Mouse (Mus musculus): ENCODE measurements at regions not wholly inside any gene's neighbourhood (a gene's known extent, or its start where the extent isn't known, plus 50 kb on each side); places are given as distances from the start of the nearest gene placed in this dataset.
A peak's percentile ranks its signal among the peaks of the same experiment; 100 is the strongest.

DNA sequence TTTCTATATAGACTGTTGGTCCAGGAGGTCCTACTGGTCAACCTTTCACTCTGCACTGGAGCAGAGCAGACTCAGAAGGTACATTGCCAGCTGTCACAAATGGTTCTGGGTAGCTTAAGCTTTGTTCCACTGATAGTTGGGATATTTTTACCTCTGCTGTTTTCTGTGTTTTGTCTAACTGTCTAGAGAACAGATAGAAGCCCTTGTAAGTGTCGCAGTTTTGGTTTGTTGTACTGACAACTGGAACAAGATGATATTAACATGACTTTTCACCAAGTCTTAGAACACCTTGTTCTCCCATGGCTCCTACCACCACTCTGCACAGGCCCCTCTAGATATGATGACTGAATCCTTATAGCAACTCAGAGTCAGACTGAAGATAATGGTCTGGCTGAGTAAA is 199.9 kb upstream of the Trib2 start:
- DNase-seq (ENCODE audit: low spot score), result no peak

DNA sequence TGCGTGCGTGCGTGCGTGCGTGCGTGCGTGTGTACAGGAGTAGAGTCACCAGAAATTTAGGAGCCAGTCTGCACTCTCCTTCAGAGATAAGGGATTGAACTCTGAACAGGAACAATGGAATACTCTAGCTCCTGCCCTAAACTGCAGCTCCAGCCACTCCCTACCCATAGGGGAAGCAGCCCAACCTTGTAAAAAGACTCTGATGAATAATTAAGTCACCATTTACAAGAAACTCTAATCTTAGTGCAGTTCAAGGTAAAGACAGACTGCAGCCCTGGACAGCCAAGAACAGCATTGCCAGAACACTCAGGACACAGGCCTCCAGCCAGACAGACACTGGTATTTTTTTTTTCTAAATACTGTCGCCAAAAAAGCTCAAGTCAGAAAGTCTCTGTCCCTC is 198.9 kb upstream of the Trib2 start:
- no peak for DNase-seq (ENCODE audit: low spot score)

DNA sequence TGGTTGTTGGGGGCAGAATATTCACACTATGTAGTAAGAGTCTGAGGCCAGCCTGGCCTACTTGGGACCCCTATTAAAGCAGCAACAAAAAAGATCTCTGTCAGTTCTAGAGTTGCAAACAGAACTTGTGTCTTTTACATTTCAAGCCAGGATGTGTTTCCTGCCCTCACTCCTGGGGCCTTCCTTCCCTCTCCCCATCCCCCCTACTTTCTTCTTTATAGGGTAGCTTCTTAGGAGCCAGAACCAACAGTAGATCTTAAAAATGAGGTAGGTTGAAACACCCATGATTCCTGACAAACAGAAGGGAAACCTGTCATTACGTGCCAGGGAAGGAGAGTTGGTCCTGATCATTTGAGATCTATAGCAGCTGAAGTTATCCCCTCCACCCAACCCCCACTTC is 198.0 kb upstream of the Trib2 start:
- no peak for DNase-seq (ENCODE audit: low spot score)

DNA sequence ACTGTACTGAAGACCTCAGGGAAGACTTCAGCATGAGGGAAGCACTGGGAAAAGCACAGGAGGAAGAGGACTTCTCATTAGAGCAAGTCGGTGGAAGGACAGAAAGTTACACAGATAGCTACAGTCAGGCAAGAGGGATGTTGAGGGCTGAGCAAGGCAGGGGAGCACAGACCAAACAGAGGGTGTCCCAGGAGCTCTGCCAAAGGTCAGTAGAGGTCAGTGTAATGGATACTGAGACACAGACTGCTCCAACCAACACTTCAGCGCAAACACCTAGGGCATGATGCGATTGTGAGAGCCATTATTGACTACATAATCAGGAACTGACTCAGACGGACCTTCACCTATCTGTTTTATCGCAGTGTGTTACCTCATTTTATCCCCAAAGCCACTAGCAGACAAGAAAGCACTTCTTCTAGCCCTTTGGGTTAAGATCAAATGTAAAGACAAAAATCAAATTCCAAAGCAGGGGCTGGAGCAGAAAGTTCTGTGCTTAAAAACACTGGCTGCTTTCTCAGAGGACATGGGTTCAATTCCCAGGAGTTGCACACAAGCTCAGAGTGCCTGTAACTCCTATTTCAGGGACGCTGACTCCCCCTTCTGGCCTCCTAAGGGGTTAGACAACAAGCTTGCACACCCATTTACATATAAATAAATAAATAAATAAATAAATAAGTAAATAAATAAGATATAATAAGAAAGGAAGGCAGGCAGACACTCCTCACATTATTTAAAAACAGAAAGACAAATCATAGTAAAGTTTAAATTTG is 197.3 kb upstream of the Trib2 start:
- DNase-seq (ENCODE audit: low spot score), result no peak

DNA sequence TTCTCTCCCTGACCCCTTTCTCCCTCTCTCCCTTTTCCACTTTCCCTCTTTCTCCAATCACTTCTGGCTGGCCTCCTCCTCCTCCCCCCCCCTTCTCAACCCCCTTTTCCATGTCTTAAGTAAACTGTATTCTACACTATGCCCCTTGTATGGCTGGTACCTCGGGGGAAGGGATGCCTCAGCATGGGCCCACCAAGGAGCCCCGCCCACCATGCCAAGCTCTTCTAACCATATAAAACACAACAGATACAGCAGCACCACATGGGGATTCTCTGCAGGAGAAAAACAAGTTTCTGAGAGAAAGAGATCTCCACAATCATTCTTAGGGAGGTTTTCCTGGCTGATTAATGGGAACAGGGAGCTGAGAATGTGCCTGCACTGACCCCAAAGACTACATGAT is 196.6 kb upstream of the Trib2 start:
- DNase-seq (ENCODE audit: low spot score), result no peak

DNA sequence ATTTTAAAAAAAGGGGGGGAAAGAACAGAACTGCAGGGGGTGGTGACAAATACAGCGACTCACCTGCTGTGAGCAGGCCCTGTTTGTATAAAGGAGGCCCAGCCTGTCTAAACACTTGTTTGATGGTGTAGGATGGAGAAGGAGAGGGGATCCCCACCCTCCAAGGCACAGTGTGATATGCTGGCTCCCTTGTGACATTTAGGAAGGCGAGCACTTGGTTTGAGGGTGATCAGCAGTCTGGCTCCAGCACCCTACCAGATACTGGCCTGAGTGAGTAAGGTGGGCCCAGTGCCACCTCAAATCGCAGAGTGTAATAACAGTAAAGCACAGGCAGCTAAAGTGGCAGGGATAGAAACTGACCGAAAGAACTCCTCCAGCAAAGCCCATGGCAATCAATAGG is 195.4 kb upstream of the Trib2 start:
- no peak for DNase-seq (ENCODE audit: low spot score)

DNA sequence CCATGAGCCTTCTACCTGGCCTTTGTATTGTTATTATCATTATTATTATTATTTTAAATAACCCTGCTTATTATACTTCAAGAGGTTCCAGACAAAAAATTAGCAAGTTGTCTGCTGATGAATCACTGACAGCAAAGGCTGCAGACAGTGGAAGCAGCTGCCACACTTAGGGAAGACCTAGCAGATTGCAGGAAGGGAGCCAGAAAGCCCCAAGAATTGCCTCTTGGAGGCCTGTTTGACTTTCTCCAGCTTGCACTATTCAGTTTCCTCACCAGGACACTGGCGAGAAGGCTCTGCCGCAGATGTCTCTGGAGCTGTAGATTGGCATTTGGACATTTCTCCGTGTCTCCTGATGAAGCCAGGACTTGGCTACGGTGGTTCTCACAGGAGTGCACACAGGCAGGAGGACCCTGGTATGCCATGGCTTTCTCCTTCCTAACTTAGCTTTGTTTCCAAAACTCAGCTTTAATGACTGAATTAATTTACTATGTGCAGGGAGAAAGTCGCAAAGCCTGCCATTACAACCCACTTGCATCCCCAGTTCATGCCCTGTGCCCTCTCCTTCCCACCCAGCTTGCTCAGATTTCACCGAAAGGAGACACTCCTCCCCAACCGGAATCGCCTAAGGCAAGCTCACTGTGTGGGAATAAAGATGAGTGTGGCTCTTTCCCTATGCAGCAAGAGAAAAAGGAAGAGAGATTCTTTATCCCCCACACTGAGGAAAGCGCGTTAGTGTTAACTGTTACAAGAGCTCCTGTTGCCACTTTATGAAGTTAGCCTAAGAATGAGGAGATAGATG is 193.3 kb upstream of the Trib2 start:
- no peak for DNase-seq (ENCODE audit: low spot score)

DNA sequence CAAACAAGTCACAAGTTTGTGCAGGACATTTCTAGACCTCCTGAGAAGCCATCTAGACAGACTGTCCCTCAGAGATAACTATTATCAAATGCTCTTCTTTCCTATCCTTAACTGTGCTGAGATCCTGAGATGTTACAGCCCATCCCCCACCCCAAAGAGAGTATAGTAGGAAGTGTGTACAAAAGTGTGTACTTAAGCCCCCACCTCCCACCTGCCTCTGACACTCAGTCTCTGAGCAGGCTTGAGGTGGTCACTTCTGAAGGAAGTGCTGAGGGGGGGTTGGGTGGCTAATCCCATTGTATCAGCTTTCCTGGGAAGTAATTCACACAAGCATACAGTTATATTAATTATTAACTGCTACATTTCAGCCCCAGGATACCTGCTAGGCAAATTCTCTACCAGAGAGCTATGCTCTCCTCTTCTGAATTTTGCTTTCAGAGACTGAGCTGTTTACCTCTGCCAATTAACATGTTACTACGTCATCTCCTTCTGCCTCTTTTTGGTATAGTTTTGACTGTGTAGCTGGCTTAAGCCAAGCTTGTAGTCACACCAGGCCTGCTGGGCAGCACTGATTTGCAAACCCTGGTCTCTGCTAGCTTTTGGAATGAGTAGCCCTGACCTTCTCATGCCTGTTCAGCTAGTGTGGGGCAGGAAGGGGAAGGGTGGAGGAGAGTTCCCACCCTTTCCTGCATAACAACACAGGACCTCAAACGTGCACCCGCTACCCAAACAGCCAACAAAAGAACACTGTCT is 192.2 kb upstream of the Trib2 start:
- peak; percentile 18 for DNase-seq (ENCODE audit: low spot score)

DNA sequence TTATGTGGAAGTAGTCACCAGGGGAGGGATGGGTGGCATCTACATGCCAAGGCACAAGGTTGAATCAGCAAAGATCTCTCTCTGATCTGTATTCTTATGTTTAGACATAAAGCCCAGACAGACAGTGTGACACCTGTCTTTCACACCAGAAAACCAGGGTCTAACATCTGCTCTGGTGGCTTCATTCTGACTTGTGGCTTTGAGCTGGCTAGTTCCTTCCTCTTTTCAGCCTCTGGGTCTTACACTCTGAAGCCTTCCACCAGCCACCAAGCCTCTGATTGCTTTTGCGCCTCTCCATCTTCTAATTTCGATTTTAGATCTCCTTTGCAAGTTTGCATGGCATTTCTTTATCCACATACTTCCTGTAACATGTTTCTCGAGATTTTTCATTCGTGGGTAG is 191.5 kb upstream of the Trib2 start:
- no peak for DNase-seq (ENCODE audit: low spot score)

DNA sequence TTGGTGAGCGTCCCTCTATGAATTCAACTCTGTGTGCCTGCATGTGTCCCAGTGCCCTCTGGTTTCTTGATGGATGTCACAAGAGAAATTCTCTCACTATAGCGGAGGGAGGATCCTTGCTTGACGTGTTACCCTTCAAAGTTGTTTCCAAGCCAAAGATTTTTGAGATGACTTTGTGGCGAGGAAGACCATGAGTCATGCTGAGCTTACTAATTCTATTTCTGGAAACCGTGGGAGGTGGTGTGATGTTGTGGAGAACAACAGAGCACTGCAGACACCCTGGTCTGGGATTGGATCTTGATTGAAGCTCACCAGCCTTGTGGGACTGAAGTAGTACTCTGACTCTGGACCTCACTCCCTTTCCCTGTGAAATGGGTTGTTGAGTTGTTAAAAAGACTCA is 190.0 kb upstream of the Trib2 start:
- no peak for DNase-seq (ENCODE audit: low spot score)

DNA sequence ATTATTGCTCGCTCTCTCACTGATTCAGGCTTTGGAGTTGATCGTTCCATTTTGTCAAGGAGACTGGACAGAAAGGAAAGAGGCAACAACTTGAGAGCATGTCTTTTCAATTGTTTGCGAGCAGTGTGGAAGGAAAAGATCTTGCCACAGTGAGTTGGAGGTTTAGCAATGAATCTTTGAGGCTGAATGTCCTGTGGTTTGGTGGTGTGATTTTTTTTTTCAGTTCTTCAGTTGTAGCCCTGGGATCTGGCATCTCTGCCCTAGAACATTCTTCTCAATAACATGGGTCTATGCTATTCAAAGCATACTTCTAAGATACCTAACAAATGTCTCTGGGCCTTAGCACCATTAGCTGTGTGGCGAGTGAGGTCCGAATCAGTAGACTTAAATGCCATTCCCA is 189.6 kb upstream of the Trib2 start:
- no peak for DNase-seq (ENCODE audit: low spot score)

DNA sequence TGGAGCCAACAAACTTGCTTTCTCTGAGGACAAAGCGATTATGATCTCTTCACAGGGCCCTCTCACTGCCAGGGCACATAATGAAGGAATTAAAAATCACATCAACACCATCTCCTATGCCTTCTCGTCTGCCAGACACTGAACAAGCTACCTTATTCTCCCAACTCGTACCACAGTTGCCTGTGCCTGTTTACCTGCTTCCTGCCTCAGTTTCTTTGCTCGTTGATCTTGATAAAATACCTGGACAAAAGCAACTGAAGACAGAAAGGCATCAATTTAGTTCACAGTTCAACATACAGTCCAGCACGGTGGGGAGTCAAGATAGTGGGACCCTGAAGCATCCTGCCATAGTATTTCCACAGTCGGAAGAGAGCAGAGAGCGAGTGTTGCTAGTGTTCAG is 185.1 kb upstream of the Trib2 start:
- DNase-seq (ENCODE audit: low spot score), result no peak

DNA sequence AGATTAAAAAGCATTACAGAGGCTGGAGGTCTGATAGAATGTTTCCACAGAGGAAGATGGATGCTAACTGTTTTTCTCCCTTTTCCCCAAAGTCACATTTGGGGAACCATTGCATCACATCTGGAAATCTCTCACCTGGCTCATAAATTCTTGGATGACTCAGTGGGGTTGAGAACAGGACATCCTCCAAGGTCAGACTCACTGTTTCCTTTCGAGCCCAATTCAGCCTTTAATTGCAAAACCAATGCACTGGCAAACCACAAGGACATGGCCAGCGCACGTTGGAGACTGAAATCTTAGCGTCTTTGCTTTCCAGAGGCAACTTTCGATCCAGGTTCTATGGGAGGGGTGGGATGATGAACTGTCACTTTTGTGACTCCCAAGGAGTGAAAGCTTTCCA is 184.5 kb upstream of the Trib2 start:
- DNase-seq (ENCODE audit: low spot score), result no peak

DNA sequence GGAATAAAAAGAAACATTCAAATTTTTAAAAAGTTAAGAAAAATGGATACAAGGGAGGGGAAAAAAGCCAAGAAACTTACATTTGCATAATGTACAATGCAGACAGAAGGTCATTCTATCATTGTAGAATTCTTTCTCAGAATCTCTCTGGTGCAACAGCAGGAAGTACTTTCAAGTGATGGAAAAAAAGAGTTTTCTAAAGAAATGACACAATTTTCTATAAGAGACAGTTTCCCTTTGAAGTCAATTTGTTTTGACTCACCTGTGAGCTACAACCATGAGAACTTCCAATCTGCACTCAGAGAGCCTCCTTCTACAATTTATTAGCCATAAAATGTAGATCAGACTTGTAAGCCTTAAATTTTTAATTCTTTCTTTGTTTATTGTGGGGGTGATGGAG is 181.6 kb upstream of the Trib2 start:
- DNase-seq (ENCODE audit: low spot score), result no peak

DNA sequence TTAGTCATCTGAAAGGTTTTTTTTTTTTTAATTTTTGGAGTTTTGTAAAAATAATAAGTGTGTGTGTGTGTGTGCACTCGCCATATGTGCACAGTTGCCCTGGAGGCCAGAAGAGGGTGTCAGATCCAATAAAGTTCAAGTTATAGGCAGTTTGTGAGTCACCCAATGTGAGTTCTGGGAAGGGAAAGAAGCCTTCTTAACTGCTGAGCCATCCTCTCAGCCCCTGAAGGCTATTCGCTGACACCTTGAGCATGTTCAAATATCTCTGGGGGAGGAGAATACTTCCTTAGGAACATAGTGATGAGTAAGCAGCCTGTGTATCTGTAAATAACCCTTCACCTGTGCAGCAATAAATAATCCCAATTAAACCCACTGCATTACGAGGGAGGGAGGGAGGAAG is 177.1 kb upstream of the Trib2 start:
- no peak for DNase-seq (ENCODE audit: low spot score)

DNA sequence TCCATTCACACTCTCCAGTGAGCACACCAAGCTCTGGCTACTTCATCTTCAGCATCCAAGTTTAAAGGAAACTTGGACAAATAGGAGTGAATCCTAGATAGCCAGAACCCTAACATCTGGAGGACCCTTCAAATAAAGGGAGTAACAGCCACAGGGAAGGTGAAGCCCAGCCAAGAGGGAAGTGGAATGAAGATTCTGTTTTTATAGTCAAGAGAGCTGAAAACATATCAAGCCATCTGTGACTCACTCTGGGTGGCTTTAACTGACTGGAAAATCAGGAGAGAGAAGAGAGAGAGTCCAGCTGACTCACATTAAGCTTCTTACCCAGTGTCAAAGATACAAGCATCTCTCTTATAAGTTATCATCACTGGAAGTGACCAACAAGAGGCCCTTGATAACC is 169.6 kb upstream of the Trib2 start:
- no peak for DNase-seq (ENCODE audit: low spot score)

DNA sequence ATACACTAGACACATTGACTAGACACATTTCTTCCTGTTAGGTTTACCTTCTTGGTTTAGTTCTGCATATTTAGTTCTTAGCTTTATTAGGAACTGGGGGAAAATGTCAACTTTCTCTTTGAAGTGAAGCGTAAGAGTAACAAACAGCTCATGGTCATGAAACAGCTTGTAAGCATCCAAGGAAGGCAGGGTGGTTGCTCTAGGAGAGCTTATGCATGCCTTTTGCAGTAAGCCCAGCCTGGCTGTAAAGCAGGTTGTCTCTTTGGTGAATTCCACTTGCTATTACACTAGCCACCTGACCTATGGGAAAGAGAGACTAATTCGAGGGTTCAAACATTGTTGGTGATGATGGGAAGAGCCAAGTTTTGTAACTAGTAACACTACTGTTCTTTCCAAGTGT is 168.9 kb upstream of the Trib2 start:
- DNase-seq (ENCODE audit: low spot score), result no peak

DNA sequence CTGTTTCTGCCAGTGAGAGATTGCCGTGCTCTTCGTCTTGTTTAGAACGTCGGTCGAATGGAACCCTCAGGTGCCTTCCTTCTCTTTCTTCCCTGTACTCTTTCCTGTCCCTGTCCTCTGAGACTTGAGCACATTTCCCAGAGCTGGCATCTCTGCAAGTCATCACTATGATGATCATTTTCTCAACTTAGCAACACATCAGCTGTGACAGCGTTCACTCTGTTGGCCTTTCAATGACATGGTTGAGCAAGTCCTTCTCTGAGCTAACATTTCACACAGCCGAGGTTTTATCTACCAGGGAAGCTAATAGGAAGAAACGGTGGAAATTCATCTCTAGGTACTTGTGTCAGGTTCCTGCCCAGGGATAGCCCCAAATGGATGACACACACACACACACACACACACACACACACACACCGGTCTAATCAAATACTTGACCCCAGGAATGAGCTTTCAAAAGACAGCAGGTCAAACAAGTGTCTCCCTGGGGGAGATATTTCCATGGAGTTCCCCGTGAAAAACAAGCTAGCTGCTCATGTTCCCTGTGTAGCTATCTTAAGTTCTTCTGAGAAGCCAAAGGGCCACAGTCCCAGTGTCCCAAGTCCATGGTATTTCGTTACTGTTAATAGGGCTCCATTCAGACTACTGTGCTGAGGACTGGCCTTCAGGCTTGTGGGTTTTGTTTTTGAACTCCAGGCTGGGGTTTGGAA is 167.0 kb upstream of the Trib2 start:
- no peak for DNase-seq (ENCODE audit: low spot score)

DNA sequence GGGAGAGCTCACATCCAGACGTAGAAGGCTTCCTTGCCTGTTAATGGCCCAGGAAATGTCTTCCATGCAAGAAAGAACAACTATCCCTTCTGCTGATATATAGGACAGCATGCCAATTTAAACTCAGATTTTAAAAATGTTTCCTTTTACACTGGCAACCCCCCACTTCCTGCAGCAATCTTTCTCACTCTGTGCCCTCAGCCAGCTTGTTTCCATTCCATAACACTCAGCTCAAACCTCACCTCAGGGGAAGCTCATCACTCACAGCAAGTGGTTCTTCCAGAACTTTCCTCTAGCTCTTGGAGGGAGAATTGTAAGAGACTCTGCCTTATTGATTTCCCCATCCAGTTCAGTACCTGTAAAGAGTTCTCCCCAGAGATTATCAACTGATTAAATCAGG is 165.0 kb upstream of the Trib2 start:
- DNase-seq (ENCODE audit: low spot score), result no peak

DNA sequence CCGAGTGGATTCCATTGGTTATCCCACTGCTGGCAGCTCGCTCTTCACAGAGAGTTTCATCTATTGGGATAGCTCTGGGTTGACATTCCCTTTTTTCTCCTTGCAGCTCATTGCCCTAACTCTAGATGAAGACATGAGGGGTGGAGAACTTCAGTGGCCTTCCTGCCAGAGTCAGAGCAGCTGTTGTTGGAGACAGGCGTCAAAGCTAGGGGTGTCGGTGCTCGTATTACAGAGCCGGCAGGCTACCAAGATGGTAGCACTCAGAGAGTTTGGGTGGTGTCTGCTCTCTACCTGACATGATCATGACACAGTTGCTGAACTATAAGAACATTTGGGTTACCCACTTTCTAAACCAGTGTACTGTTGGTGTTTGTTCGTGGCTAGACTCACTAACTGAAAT is 162.5 kb upstream of the Trib2 start:
- DNase-seq (ENCODE audit: low spot score), result no peak

DNA sequence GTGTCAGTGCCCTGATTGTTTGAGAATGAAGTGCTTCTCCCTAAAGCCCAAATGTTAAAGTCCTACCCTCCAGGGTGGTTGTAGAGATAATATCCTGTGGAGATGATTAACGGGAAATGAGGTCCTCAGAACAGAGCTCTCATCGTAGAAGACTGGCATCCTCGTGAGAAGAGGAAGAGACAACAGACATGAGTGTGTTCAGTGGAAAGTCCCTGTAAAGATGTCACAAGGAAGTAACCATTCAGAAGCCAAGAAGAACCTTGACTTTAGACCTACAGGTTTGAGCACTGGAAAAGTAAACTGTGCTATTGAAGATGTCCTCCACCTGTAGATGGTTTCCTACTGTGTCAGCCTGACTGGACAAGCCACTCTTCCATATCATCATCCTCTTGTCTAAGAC is 155.1 kb upstream of the Trib2 start:
- no peak for DNase-seq (ENCODE audit: low spot score)

DNA sequence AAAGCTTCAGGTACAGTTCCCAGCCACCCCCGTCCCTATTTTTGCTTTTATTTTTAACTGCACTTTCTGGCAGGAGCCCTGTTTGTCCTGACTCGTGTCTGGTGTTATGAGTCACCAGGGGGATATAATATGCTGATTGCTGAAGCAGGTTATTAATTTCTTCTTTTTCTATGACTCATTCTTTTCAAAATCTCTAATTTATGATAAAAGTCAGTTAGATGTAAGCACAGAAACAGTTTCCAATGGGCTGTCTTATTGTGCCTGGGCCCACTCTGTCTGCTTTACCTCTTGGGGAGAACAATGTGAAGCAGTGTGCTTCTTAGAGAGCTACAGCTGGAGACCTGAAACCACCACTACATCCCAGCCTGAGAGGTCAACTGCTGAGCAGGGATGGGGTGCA is 153.5 kb upstream of the Trib2 start:
- no peak for DNase-seq (ENCODE audit: low spot score)

Data from yolk sac, embryonic 10.5 days (tissue).